Mouse (Mus musculus) lung, postnatal 4 days (tissue): ENCODE results near the gene Mocs1.
"Not testable (repeated sequence)": the region's sequence is repeated elsewhere in the genome, so short reads cannot be mapped to it uniquely, and the experiment has no call there.

Experiments
- DNase-seq, 2 experiments: peaks; one replicate each; pipeline ENCODE4 v3.0.0; 2021

Gene Mocs1

DNA sequence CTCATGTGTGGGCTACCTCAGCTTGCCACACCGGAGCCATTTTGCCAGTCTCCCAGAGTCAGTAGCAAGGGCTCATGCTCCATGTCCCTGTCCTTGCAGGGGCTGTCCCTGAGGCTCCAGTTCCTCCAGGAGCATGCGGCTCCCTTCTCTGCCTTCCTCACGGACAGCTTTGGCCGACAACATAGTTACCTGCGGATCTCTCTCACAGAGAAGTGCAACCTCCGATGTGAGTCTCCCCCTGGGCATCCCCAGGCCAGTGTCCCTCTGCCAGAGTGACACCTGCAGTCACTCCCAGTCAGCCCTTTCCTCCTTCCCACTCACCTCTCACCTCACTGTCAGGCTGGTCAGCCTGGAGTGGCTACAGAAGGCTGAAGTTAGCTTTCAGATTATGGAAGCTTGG is 4.9 kb downstream of the Mocs1 start:
- DNase-seq: peak in 1 of 2 experiments; percentile 18

DNA sequence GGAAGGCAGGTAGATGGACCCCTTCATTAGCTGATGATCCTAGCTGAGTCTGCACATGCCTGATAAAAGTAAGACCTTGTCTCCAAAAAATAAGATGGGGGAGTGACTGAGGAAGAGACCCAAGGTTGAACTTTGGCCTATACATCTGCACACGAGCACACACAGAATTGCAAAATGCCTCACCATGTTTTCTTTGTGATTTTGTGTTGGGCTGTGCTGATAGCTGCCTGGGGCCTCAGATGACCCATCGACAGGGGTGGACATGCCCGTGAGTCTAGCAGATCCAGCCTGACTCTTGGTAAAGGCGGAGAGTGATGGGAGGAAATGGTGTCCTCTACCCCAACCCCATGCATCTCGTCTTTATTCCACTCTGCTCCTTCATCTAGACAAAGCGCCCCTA is 6.1 kb downstream of the Mocs1 start:
- peak in 1 of 2 experiments; percentile 10 for DNase-seq

DNA sequence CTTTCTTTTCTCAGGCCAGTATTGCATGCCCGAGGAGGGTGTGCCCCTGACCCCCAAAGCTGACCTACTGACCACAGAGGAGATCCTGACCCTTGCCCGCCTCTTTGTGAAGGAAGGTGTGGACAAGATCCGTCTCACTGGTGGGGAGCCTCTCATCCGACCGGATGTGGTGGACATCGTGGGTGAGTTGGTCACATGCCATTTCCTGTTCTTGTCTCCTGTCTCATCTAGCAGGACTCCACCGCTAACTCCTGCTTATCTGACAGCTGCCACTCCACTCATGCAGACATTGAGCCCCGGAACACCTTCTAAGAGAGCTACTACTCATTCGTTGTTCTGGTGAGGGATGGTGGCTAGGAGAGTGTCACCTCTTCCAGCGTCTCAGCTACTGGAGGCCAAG is 6.9 kb downstream of the Mocs1 start:
- DNase-seq: peak in 1 of 2 experiments; percentile 16

DNA sequence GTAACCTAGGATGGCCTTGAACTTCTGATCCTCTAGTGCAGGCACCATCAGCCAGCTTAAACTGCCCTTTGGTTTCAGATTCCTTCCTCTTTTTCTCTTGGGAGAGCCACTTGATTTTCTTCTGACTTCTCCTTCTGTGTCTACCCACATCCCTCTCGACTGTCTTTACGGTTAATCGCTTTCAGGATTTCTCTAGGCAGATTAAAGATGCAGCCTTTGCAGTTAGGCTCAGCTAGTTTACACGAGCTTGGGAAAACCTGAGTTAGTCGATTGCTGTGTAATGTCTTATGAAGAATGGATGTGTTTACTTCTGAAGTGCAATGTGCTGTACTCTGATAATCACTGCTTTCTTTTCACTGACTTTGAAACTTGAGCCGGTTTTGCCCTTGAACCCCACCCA is 8.5 kb downstream of the Mocs1 start:
- no peak for DNase-seq

DNA sequence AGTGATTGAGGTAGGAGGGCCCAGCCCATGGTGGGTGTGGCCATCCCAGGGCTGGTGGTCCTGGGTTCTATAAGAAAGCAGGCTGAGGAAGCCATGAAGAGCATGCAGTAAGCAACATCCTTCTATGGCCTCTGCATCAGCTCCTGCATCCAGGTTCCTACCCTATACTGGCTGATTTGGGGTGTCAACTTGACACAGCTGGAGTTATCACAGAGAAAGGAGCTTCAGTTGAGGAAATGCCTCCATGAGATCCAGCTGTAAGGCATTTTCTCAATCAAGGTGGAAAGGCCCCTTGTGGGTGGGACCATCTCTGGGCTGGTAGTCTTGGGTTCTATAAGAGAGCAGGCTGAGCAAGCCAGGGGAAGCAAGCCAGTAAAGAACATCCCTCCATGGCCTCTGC is 9.1 kb downstream of the Mocs1 start:
- not testable (repeated sequence) for DNase-seq

DNA sequence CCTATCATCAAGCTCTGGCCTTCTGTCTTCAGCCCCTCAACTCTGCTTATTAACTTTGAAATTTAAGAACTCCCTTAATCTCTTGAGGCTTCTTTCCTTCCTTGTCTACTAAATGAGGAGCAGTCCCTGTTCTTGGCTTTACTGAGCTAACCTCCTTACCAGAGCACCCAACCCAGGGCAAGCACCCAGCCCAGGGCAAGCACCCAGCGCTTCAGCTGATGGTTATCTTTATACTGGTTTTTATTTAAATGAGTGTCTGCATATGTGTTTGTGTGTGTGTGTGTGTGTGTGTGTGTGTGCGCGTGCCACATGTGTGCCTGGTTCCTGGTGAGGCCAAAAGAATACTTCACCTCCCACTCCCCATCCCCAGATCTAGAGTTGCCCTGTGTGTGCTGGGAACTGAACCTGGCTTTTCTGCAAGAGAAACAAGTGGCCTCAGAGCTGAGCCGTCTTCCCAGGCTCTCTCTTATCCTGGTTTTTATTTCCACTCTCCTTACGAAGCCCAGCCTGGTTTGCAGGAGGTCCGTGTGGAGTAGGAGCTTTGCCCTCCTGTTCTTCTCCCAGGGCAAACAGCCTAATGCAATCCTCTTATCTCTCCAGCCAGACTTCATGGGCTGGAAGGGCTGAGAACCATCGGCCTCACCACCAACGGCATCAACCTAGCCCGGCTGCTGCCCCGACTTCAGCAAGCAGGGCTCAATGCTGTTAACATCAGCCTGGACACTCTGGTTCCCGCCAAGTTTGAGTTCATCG is 10.8 kb downstream of the Mocs1 start:
- peak in 1 of 2 experiments; percentile 11 for DNase-seq

DNA sequence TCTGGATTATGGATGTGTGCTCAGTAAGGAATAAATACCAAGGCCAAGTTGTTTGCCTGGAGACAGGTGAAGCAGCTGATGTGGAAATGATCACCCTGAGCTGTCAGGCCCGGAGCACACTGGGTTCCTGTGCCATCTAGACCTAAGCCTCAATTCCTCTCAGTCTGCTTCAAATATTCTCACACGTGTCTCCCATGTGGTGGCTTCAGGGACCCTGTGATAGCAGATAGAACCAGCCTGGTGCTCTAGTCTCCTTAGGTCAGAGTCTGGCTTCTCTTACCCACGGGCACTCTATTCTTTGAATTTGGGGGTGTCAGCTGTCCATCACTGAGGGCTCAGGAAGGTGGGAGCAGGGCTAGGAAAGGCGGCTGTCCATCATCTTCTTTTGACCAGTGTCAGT is 11.5 kb downstream of the Mocs1 start:
- DNase-seq: peak in 1 of 2 experiments; percentile 8

DNA sequence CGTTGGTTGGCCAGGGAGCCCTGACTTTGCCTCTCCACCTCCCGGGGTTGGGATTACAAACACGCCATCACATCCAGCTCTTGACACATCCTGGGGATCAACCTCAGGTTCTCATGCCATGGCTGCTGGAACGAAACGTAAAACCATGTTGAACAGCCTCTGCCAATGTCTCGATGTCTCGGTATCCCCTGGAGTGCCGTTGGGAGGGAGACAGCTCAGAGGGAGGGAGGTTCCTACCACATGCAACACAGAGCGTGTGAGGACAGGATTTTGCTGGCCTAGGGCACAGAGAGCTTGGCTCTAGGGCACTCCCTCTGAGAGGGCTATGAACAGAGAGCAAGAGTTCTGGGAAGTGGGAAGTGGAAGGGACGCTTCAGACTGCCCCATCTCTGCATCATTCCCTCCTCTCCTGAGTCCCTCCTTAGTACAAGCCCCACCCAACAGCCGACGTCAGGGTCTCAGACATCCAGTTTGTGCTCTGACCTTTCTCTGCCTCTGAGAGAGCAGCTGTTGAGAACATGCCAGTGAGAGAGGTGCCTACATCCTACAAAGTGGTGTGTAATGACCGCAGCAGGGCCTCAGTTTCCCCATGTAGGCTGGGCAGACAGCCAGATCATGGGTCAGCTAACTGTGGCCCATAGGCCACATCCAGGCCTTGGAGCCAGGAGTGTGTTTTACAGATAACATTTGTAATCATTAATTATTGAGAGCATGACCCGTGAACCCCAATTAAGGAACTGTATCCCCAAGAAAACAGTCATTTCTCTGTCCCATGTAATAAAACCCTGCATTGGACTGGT is 12.4 kb downstream of the Mocs1 start:
- DNase-seq: no peak

DNA sequence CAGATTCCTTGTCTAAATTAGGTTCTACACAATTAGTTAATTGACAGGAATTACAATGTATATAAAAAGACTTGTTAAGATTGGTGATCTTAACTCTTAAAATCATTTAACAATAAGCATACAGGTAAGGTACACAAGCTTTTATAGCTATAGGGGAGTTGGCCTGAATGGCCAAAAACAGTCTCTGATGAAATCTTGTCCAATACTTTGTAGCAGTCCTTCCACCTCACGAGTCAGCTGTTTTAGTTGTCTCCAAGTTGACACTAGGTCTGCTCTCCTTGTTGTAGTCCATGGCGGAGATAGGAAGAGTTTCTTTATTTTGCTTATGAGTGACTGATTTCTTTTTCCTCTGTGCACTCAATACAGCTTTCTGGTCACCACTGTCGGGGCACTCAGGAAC is 14.7 kb downstream of the Mocs1 start:
- DNase-seq: not testable (repeated sequence)

DNA sequence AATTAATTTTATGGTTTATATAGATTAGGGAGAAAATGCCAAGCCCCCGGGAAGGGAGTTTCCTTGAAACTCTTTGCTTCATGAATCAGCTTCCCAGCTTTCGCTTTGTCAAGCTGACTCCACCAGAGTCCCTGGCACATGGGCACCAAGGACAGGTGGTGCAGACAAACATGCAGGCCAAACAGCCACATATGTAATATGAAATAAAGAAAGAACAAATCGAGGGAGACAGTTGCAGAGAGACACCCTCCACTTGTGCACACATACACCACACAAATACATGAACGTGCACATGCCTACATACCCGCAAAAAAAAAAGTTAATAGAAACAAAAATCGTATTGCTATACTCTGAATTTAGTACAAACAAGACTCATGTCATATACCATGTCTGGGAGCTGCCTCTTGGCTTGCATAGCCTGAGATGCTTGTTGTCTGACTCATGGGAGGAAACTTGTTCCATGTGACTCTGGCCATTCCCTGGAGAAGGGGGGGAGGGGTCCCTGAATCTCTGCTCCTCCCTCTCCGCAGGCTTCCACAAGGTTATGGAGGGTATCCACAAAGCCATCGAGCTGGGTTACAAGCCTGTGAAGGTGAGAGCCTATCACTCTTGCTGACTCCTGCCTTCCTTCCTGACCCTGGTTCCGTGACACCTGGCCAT is 20.5 kb downstream of the Mocs1 start:
- DNase-seq: peak; percentile 23 to 30

DNA sequence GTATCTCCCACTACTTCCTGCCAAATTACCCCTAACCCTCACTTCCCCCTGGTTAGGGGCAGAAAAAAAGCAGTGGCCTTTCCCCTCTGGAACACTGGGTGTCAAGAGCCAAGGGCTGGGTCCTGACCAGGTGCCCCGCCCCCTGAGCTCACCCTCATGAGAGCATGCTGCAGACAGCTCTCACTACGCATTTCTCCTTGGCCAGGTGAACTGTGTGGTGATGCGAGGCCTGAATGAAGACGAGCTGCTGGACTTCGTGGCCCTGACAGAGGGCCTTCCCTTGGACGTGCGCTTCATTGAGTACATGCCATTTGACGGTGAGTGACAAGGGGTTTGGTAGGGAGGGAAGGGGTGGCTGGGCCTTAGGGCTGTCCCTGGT is 21.1 kb downstream of the Mocs1 start:
- peak in 1 of 2 experiments; percentile 19 for DNase-seq

DNA sequence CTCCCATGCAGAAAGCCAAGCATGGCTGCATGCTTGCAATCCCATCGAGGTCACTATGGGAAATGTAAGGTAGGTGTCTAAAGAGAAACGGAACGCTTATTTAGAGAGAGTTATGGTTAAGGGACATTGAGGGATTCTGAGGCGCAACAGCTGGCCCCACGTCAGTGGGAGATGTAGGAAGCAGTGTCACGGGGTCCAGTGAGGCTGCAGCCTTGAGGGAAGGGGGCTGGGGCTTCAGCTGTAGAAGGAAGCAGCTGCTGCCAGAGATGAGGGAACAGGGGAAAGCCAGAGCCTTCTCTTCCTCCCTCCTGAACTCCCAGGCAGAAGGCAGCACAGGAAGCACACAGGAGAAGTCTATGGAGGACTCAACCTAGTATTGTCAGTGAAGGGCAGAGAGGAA is 22.8 kb downstream of the Mocs1 start:
- peak in 1 of 2 experiments; percentile 19 for DNase-seq

DNA sequence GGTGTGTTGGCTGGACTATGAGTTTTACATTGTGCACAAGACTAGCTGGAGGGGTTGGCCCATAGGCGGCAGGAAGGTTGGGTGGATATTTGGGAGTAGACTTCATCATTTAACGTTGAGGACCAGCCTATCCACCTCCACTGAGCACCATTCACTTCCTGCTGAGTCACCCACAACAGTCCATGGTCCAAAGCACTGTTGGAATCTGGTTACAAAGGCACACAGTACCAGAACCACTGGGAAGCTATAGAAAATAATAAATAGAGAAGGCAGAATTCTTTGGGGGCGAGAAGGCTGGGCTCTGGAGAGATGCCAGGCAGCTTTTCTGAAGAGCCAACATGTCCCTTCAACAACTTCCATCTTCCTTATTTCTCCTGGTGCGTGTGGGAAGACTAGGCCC is 28.2 kb downstream of the Mocs1 start:
- no peak for DNase-seq

DNA sequence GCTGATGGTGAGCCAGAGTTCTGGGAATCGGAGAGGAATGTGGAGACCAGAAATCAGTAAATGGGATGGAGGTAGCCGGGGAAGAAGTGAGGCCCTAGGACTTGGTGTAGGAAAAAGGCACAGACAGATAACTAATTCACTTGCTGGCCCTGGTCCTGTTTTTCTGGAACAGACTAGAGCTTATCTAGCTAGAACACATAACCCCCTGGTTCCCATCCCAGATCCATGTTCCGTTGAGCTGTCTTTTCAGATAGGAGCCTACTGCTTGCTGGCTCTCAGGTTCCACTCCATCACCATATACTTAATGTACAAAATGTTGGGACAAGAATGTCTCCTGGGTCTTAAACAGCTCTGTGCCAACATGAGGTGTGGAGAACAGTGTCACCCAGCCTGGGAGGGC is 29.7 kb downstream of the Mocs1 start:
- DNase-seq: no peak

DNA sequence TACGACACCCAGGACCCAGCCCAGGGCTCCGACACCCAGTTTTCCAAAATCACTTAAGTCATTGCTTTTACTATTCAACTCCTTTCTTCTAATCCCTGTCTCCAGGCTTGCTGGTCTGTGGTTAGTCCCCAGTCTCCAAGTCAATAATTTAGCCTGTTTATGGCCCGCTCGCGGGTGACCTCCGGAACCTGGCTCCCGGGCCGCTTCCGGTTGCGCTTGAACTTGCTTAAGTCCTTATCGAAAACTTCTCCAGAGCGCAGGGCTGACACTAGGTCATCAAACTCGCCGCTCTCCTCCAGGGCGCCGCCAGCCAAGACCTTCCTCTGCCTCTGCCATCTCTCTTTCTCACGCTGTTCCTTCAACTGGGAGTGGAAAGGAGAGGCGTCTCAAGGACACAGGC is 30.2 kb downstream of the Mocs1 start:
- DNase-seq: no peak

DNA sequence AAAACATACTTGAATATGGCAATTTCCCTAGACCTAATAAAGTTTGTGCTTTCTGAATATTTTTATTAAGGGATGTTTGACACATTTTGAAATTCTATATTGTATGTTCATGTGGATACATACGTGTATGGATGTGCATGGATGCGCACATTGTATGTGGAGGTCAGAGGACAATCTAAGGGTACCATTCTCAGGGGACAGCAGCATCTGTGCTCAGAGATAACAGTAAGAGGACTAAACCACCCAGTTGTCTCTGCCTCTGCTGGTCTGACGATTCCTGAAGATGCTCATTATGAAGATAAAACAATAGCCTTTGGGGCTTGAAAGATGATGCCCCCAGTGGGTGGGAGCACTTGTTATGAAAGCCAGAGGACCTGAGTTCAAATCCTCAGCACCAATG is 36.7 kb downstream of the Mocs1 start:
- no peak for DNase-seq

DNA sequence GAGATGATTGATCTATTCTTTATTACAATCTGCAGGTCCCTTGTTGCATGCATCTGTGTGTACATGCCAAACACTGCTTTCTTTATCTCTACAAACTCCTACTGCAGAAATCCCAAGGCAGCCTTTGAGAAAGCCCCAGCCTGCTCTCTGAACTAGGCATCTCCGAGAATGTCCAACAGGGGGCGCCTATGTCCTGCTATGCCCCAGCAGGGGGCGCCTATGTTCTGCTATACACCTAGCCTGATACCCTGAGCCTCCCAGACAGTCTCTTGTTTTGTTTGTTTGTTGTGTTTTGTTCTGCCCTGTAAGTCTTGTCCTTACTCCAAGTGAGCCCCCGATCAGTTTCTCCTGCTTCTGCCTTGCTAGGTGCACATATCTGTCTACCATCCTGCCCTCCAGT is 40.1 kb downstream of the Mocs1 start:
- DNase-seq: peak; percentile 74 to 82

DNA sequence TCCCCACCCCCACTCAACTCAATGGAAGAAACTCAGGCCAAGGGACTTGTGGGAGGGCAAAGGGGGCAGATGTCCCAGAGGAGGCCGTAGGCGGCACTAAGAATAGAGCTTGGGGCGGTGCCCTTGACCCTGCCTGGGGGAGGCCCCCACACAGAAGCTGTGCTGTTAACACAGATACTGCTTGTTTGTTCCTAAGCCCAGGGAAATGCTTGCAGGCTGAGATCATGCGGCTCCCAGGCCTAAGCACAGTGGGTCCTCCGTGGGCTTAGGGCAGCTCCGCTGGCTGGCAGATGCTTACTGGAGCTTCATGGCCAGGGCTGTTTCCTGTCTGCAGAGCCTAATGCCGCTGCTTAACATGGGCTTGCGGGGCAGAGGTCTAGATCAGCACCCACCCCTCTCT is 44.5 kb downstream of the Mocs1 start:
- DNase-seq: peak in 1 of 2 experiments; percentile 56

DNA sequence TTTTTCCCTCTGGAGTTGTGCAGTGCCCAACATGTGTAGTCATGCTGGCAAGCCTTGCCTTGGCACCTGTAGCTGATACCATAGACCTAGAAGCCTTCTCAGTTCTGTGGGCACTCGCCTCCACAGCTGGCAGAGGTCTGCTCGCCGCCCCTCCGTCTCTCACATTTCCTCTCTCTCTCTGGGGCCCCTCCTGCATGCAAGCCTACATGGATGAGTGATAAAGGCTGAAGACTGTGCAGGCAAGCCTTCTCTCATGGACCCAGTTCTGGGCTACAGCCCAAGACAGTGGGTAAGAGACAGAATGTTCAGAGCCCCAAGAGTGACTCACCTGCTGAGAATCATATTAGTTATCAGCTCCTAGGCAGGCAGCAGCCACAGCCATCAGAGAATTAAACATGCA is 45.9 kb downstream of the Mocs1 start:
- DNase-seq: no peak

DNA sequence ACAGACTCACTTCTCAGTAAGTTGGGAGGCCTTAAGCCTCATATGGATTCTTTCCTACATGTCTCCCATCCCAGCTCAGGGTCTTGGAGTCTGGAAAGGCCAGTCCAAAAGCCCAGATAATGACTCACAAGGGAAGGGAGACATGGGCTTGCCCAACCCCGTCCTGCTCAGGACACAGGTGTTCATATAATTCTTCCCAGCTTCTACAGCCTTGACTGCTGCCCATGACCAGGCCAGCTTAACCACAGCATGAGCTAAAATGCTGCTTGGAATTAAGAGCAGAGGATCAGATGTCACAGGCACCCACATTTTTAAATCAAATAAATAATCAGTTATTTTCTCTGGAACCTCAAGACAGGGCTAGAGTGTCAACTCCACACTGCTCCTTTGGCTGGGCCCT is 47.0 kb downstream of the Mocs1 start:
- no peak for DNase-seq

DNA sequence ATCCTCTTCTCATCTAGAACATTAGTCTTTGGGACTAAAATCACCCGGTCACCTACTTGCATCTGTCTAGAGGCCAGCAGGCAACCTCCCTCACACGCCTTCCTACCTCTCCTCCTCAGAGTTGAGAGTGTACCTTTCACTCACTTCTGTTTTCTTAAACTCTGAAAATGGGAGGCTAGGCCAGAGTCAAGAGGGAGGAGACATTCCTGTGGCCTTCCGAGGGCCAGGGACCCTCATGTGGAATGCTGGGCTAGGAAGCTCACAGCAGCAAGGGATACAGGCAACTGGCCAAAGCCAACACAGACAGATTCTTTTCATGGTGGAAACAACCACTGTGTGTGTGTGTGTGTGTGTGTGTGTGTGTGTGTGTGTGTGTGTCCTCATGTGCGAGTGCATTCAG is 49.2 kb downstream of the Mocs1 start:
- peak; percentile 53 to 79 for DNase-seq

DNA sequence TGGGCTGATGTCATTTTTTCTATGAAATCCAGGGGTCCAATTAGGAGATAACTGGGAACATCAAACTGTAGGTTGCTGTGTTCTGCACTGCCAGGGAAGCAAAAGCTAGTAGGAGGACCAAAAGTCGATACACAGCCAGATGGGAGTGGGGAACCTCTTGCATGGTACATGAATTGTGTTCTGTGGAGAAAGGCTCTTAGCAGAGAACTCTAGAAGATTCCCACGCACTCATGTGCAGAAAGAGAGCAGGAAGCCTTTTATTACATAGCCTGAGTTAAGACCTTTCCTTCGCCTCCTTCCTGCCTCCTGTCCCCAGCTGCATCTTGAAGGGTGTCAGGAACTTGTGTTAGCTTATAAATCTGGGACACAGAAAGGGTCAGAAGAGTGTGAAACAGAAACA is 53.7 kb downstream of the Mocs1 start:
- no peak for DNase-seq

DNA sequence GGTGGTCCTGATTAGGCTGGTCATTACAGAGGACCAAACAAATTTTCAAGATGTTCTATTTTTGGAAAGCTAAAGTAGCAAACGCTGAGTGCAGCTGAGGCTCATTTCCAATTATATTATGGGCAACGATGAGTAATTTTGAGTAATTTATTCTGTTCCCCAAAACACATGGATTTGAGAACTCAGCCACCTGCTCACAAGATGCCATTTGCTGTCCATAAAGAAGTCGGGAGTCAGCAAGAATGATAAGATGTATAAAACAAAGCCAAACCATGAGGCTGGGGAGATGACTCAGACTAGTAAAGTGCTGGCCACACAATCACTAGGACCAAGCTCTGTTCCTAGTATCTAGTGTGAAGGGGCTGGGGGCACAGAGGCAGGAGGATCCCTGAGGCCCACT is 56.3 kb downstream of the Mocs1 start:
- DNase-seq: no peak

DNA sequence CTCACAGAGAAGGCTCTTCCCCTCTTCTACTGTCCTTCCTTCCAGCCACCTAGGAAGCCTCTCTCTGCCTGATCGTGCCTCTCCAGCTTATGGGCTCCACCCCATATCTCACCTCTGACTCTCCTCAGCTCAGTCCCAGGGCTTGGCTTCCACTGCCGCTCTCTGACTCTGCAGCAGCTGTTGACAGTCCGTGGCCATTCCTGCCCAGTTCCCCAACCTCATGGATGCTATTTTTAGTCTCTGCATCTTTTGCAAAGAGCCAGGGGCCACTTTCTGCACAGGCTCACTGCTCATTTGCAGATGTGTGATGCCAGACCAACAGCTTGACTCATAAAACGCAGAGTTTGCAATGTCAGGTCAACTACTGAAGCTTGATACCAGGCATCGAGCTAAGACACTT is 60.9 kb downstream of the Mocs1 start:
- DNase-seq: peak in 1 of 2 experiments; percentile 54
